Mouse (Mus musculus) R1 (cell line): Measurements from ENCODE around the gene Prune1.

Source experiments
- DNase-seq: peaks from one replicate; pipeline ENCODE4 v3.0.0-alpha.2; 2018; ENCODE audit warnings: low read depth, low spot score

Gene Prune1

DNA sequence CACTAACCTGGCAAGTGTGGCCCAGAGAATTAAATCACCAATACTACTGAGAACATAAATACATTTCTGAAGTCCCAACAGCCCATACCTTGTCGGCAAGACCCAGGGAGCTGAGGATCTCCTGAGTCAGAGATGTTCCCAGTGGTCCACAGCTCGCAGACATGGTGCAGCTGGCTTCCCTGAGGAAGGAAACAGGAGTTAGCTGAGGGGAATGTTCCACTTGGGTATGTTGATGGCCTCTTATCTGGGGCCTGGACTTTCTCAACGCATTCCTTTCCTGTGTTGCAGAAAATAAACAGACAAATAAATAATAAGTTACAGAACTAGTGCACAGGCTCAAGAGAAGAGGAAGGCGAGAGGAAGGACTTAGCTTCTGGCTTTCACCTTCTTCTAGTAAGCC, 24.4 kb upstream of the Prune1 start:
- no peak for DNase-seq

DNA sequence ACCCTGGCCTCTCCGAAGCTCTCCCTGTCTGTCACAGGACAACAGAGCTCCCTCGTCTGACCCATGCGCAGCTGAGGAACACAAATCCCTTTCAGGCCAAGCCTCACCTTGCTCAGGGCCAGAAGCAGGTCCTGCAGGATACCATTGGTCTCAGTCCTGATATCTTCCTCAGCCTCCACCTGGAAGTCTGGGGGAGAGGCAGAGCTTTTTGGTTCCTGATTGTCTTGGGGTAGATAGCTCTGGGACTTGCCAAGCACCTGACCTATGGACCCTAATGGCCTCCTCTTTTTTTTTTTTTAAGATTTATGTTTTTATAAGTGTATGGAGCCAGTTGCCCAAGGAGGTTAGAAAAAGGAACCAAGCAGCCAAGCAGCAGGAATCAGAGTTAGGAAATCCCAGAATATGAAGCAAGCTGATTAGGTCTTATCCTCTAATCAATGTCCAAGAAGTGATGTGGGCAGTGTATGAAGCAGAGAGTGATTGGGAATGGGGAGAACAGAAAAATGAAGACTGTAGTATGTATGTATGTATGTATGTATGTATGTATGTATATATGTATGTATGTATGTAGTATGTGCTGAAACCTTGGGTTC, 19.4 kb upstream of the Prune1 start:
- DNase-seq: no peak

DNA sequence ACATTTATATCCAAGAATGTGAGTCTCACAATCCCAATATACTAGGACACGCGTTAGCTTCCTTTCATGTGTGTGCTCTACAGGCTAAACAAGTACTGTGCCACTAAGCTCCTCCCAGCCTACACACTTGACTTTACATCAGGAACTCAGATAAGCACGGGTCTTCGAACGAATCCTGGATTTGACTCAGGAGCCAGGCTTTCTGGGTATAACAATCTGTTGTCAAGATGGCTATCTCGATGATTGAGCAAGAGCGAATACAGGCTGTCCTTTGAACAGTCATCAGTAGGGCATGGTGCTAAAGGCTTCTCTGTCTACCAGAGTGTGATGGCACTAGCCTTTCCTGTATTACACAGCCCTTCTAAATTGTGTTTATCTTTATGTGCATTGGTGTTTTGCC, 16.1 kb upstream of the Prune1 start:
- no peak for DNase-seq

DNA sequence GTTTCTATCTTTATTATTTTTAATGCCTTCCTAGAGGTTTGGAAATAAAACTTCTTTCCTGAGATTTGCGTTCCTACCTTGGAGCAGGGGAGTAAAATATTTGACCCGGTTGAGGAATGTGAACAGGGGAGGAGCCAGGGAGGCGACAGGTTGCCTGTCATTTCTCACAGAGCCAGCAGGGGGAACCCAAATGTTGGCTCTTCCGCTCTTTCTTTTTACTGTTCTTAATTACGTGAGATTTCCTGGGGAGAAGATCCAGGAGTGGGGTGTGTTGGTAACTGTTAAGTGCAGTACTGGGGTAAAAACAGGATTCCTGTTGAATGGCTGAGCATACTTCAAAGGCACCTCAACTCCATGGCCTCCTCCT, 14.2 kb upstream of the Prune1 start:
- peak; percentile 90 for DNase-seq

DNA sequence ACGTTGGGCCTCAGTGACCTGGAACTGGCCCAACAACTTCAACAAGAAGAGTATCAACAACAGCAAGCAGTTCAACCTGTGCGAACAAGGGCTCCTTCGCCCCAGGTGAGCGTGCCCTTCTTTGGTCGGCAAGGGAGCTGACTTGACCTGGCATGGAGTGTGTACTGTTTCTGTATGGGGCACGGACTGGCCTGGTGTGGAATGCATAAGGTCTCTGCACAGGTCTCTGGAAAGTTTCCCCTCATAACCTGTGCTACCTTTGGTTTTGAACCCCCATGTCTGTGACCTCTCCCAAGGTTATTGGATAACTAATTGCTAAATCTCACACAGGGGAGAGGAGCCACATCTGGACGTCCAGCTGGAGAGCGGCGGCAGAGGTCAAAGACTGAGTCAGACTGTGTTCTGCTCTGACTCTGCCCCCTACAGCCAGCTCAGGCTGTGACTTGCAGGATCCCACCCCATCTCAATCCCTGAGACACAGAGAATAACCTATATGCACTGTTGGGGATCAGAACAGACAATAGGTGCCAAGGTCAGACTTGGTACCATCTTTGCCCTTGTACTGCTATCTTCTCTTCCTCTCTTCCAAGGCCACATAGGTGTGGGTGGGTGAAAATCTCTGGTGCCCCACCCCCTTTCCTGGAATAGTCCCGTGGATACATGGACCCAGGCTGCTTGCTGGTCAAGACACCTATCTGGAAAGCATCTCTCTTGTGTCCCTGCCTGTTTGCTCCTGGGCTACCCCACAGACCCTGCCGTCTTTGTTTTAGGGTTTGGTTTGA, 13.6 kb upstream of the Prune1 start:
- DNase-seq: peak; percentile 84

DNA sequence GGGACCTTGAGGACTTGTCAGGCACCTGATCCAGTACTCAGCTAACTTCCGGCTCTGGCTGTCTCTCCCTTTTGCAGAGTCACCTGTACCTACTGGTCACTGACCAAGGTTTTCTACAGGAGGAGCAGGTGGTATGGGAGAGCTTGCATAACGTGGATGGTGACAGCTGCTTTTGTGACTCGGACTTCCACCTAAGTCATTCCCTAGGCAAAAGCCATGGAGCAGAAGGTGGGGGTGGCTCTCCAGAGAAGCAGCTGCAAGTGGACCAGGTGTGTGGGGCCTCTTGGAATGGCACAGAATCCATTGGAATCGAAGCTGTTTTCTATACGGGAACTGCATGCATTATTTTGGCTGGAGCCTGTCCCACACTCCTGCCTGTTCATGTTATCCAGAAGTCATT, 12.8 kb upstream of the Prune1 start:
- no peak for DNase-seq

DNA sequence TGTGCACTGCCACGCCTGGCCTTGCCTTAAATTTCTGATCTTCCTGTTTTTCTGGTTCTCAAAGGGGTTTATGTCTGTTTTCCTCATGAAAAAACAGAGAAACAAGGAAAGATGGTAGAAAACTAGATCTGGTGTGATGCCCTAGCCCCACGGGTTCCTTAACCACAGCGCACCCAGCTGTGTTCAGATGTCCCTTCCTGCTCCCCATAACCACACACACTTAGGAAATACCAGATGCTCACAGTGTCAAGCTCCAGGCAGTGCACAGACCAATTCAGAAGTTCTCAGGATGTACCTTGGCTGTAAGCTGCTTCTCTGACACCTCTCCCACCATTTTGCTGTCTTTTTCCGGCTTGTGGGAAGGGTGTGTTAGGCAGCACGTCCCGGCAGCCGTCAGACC, 12.4 kb upstream of the Prune1 start:
- DNase-seq: no peak

DNA sequence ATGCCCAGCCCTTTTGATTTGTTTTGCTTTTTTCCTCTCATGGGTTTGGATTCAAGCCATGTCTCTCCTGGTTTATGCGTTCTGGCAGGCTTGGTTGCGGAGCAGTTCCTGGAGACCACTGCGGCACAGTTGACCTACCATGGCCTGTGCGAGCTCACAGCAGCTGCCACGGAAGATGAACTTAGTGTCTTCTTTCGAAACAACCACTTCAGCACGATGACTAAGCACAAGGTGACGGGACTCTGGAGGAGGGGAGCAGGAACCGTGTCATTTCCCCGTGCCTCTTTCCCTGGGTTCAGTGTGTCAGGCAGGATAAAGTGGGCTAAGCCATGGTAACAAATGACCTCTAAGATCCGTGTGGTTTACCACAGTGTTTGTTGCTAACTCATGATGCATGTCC, 11.7 kb upstream of the Prune1 start:
- no peak for DNase-seq

DNA sequence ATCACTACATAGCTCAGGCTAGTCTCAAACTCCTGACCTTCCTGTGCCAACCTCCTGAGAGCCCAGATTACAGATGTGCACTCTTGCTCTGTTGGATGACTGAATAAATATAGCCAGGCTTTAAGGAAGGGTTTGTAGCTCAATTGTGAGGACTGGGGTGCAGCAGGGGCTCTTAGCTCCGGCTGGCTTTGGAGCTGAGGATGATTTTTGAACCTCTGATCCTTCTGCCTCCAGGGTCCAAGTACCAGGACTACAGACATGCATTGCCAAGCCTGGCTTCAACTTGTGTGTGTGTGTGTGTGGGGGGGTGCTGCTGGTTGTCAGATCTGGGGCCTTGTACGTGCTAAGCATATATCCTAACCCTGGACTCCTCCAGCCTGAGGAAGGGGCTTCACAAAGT, 11.0 kb upstream of the Prune1 start:
- no peak for DNase-seq

DNA sequence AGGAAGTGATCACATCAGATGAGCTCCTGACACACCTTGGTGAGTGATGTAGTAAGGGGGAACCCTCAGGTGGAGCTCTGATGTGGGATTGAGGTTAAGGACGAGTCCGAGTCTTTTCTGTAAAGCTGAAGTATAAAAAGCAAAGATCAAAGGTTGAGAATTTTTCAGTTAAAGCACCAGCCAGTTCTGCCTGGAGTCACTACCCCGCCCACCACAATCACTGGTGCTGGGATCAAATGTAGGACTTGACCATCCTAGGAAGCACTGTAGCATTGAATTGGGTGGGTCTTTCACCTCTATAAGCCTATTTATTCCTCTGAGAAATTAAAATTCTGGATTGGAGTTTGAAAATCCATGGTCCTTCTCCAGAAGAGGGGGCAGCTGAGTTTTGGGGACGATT, 9.2 kb upstream of the Prune1 start:
- no peak for DNase-seq

DNA sequence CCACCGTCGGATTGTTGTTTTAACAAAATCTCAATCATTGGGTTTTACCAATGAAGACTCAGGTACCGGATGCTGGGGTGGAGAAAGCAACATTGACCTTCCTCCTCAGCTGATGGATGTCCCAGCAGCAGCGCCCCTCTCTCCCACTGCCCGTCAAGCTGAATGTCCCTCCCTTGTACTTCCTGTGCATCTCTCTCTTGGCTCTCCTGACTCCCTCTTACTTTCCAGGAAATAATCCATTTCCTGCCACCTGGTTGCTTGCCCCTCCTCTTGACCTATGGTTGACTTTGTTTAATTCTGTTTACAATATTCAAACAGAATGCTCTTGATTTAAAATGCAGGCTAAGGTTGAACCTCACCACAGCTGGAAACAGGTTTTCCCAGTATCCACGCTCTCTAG, 8.3 kb upstream of the Prune1 start:
- DNase-seq: peak; percentile 95

DNA sequence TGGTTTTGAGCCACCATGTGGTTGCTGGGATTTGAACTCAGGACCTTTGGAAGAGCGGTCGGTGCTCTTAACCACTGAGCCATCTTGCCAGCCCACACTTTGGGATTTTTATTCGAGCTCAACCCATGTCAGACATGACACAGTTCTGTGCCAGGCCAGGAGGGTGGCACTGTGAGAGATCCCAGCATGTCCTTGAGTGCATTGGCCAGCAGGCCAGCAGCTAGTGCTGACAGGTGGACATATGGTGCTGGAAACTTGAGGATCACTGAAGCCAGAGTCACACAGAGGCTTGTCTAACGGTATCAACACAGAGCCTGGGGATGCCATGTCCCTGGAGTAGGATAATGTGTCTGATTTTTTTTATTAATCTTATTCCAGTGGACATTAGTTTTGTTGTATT, 7.5 kb upstream of the Prune1 start:
- no peak for DNase-seq

DNA sequence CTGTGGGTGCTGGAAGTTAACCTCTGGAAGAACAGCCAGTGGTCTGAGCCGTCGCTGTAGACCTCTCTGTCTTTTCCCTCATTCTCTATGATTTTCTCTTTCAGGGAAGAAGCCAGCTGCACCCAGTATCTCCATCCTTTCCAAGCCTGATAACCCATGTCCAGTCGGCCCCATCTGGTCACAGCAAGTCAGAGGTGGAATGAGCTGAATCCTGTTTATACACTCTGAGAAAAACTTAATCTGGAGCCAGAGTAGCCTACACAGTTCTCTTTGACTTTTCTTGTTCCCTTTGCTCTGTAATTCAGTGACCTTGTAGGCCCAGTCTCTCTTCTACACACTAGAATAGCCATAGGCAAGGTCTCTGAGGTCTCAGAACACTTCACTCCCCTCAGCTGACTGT, 5.7 kb upstream of the Prune1 start:
- DNase-seq: no peak

DNA sequence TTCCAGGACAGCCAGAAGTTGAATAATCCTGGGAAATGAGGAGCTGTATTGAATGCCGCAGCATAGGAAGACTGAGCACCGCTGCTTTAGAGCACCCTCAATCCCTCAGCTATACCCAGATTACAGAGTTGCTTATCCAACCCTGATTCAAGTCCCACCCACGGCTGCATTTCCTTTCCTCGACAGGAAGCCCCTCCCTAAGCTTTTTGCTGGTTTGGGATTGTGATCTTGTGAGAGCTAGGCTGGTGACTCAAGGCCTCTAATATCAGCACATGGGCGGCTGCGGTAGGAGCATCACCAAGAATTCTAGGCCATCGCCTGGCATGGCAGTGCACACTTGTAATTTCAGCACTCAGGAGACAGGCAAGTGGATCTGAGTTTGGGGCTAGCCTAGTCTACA, 4.6 kb upstream of the Prune1 start:
- DNase-seq: peak; percentile 88

DNA sequence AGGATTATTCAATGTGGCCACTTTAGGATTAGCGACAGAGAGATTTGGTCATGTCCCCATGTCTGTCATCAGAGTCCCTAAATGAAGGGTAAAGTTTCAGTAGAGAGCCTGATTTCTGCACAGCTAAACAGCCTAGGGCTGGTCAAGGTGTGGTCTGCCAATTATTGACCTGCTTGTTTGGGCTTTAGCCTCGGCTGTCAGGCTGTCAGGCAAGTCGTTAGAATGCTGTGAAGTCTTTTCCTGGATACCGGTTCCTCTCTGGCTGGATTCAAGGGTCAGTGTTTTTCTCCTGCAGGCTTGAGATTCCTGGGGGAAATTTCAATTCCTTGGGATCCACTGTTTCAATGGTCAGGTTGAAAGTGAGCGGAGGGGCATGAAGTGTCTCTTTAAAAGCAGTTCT, 4.1 kb upstream of the Prune1 start:
- DNase-seq: no peak

DNA sequence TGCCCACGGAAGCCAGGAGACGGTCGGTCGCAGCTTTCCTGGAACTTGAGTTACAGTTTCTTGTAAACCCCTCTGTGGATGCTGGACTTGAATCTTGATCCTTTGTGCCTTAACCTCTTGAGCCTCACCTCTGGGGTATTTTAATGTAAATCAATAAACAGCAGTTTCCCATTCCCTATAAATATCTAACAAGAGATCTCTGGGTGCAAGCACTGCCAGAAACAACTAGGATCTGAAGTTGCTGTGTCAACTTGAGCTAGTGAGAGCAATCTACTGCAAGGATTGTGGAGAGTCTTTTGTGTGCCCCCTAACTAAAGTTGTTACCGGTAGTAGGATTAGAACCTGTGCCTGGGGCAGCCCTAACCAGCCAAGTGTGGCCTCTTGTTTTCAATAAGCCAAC, 3.5 kb upstream of the Prune1 start:
- DNase-seq: no peak

DNA sequence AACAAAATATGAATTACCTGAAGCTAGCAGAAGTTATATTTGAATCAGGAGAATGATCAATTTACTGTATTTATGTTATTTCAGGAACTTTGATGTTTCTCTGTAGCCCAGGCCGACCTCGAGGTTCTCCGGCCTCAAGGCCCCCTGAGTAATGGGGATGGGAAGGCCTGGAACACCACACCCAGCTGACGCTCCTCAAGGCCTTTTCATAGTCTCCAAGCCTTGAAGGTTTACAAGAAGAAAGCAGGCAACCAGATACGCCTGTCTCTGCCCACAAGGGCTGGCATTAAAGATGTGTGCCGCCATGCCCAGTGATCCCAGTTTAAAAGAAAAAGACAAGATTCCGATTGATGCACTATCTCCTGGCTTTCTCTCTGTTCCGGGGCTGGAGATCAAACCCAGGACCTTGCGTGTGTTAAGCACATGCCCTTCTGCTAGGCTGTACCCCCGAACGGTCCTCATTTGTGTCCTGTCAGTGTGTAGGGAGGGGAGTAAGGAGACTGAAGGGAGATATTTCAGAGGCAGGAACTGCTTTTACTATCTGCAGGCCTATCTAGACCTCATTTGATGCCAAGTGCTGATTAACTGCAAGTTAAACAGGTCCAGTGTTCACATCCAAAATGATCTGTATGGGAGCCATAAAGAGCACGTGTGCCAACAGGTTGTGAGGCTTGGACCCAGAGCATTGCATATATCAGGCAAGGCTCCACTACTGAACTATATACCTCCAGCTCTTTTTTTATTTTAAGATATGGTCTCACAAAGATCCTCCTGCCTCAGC, 2.8 kb upstream of the Prune1 start:
- DNase-seq: no peak

DNA sequence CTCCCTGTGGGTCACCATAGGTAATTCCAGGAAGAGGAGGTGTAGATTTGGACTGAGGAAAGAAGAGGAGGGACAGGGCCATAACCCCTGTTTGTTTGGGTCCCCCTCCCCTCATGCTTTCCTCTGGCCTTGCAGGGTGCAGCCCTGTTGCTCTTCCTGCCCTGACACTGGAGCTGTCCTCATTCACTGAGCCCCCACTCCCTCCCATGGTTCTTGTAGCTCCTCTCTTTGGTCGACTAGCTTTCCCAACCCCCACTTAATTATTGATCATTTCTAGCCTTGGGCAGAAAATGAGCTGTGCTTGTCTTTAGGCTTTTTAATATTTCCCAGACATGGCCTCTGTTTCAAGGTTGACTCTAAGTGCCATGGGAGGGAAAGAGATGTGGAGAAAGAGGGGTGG, 2.2 kb upstream of the Prune1 start:
- no peak for DNase-seq

DNA sequence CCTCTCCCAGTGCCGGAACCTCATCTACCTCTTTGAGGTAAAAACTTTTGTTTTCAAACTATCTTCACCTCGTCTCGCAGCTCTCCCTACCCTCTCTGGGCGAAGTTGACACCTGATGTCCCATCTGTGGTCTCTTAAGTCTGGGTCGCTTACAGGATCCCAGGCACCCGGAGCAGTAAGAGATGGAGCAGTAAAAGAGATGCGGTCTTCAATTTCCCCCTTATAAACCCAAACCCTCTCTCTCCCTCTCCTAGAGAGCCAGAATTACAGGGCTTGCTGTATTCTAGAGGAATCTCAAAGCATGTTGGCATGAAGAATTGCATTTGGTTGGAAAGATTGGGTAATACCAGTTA, 1.7 kb upstream of the Prune1 start:
- no peak for DNase-seq

DNA sequence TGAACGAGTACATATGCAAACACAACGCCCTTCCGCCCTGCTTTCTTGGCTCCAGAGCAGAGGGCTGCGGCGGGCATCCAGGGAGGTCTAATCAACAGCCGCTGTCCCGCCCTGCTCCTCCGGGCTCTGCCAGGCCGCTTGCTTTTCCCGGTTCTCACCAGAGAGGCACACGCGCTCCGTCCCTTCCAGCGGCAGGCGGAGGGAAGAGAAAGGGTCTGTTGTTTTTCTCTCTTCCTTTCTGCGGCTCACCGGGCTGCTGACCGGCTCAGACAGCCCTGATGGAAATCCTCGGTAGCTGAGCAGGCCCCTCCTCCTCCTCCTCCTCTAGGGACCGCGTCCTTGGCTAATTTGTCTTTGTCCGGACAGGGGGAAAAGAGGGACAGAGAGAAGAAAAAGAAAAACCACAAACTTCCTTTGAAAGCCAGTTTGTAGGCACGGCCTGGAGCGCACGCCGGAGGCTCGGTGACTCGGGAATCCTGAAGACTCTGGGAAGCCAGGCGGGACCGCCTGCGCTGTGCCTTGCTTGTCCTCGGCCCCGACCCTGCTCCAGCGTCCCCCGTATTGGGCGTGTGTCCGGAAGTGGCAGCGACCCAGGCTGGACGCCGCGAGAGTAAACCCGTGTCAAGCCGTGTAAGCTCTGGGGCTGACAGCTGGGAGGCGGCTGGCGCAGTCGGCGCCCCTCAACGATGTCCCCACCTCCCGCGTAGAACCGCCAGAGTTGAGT, 1.2 kb upstream of the Prune1 start:
- peak; percentile 89 for DNase-seq

DNA sequence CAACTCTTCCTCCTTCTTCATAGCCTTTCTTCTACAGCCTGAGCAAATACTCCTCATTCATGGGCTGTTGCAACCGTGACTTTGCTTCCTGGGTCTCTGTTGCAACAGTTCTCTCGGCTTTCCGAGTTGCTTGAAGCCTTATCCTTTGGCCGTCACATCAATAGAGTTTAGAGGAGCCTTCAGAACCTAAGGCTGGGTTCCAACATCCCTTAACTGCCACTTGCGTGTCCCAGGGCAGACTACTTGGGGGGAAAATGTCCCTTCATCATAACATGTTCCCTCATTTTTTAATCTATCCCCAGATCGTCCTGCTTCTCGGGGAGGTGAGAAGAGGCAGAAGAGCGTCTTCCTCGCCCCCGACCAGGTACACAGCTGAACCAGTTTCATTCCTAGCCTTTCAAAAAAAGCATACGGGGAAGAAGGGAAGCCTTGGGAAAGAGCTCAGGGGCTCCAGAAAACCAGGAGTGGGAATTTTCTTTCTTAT, 547 bp upstream of the Prune1 start:
- DNase-seq: no peak

DNA sequence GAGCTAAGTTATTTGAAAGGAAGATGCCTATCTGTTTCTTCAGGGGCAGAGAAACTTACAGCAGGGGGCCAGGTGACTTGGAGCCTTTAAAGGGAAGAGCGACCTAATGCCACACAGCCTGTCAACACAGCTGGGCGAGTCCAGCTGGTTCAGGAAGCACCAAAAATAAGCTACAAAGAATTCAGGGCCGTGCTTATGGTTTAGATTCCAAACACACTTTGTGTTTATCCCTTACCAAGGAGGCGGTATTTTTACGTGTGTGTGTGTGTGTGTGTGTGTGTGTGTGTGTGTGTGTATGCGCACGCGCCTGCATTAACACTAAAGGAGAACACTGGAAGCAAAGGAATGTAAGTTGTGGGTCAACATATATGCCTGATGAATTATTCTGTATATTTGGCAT, 1.1 kb downstream of the Prune1 start:
- DNase-seq: no peak
